Mouse (Mus musculus) pancreas, adult 10 weeks (tissue): ENCODE results near the gene Pheta1. TPM values are rescaled to one million over a fixed set of nuclear protein-coding genes. Genes with fewer than 3 reads are reported as not detected.

ENCODE experiments used
- polyA plus RNA-seq: library from polyadenylated mRNA; stranded (reverse); fragments of 350-450 nt; fragmentation: Illumina TruSeq; extraction: RNeasy Lipid Tissue Mini Kit (QIAGEN cat#74804); gene quantifications from one replicate; pipeline ENCODE4 v1.2.3, GENCODE M21; 2015; ENCODE audit warnings: low read depth, low replicate concordance; ENCODE audit not compliant: insufficient read depth

Gene Pheta1
- 3.8 TPM for polyA plus RNA-seq

DNA sequence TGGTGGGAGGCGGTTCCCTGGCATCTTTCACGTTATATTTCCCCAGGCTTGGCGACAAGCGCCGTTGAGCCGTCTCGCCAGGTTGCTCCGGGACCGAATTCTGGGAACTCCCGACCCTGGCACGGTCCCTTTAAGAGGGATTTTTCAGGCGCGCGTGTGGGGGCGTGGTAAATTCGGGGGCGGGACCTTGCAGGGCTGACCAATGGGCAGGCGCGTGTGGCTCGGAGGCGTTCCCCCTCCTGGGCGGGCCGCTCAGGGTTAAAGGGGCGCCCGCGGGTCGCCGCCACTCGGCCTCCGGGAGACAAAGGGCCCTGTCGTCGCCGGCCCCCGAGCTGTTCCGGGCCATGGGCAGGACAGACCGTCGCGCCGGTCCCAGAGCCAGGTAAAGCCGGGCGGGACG lies at the start of gene Pheta1:
Pheta1 (plus strand) TSS at position 242 of the 400 bp plus-strand sequence.

GRCm38 (mm10) chr5:121837441-121838340 lies 11.1 kb upstream of the Pheta1 start, which contains the start of gene Sh2b3:
TSS of gene Sh2b3 (minus strand) at chr5:121837646.

Other genes with a start within 250 kb of the Pheta1 start
- gene Acad12, start 230.0 kb upstream of the Pheta1 start, polyA plus RNA-seq = 1.9 TPM
- gene Acad10, start 188.5 kb upstream of the Pheta1 start, polyA plus RNA-seq = 2.4 TPM
- gene Brap, start 188.4 kb upstream of the Pheta1 start, polyA plus RNA-seq = 11.1 TPM
- gene Atxn2, start 137.6 kb upstream of the Pheta1 start, polyA plus RNA-seq = 20.3 TPM
- gene Sh2b3, start 11.3 kb upstream of the Pheta1 start, polyA plus RNA-seq = 9.9 TPM
- 1.5 TPM for gene Cux2, start 201.1 kb downstream of the Pheta1 start, polyA plus RNA-seq